Mouse (Mus musculus): Measurements from ENCODE around the gene Gcn1l1.

- TF ChIP-seq POLR2A (IDR thresholded peaks at IDR 0.05; ENCODE audit: extremely low read depth, insufficient read depth, low read length) (peak; percentile 80), CTCF (IDR thresholded peaks at IDR 0.05; ENCODE audit: low read depth, low read length) (peak; percentile 91)
Measured at GRCm38 (mm10) chr5:115652681-115653575, 87.9 kb downstream of the Gcn1l1 start.

Data from liver, adult 2 months (tissue).